Mouse (Mus musculus) bone marrow, adult 2 months (tissue): Measurements from ENCODE around the gene Spef2. TPM values are rescaled to one million over a fixed set of nuclear protein-coding genes. Genes with fewer than 3 reads are reported as not detected.
"Not testable (repeated sequence)": the region's sequence is repeated elsewhere in the genome, so short reads cannot be mapped to it uniquely, and the experiment has no call there.

Source experiments
- H3K27ac ChIP-seq: fragments of 200-500 bp; 2 replicates; pipeline ENCODE4 v1.5.1; 2012; ENCODE audit warnings: low read depth, mild to moderate bottlenecking, control low read depth, inconsistent platforms, low read length; ENCODE audit not compliant: control insufficient read depth, poor library complexity, insufficient read depth
- H3K4me1 ChIP-seq: fragments of 200-500 bp; 2 replicates; pipeline ENCODE4 v1.6.1; 2011; ENCODE audit warnings: low read length; ENCODE audit not compliant: control insufficient read depth, insufficient read depth
- H3K4me3 ChIP-seq: fragments of 200-500 bp; replicated peaks from 2 replicates; pipeline ENCODE3; 2011; ENCODE audit warnings: mild to moderate bottlenecking, low read depth, low read length, control low read depth; ENCODE audit not compliant: control insufficient read depth
- CTCF ChIP-seq: fragments of 200-500 bp; IDR thresholded peaks from 2 replicates; pipeline ENCODE4 v1.5.1; 2011; ENCODE audit warnings: low read length, control low read depth; ENCODE audit not compliant: control insufficient read depth, insufficient read depth
- POLR2A ChIP-seq: fragments of 200-500 bp; IDR thresholded peaks from 2 replicates; pipeline ENCODE4 v1.6.1; 2011; ENCODE audit warnings: low read depth, mild to moderate bottlenecking, control low read depth, low read length, borderline replicate concordance; ENCODE audit not compliant: control insufficient read depth
- WGBS: fragments of 180-500 bp; shearing (Covaris S2); methylation state at CpG from one replicate; pipeline ENCODE4 v1.1.7; 2018; 5-methylcytosine and 5-hydroxymethylcytosine counted together
- polyA plus RNA-seq: library from polyadenylated mRNA; stranded (reverse); fragments of >200 nt; gene quantifications from 2 replicates; pipeline ENCODE4 v1.2.4, GENCODE M21; 2011; ENCODE audit warnings: low replicate concordance; ENCODE audit not compliant: missing spikeins, insufficient read depth, insufficient read length

The Spef2 gene
- polyA plus RNA-seq, 1 experiment, result 2.5 TPM

- Histone ChIP-seq H3K4me3 (no peak overlapping the region), H3K4me1 (no peaks in the 10 kb centered on the region; the same call in 1 of the 2 replicates), H3K27ac (no peak overlapping the region)
- TF ChIP-seq CTCF, result peak; percentile 41; the same call in 1 of the 2 replicates
- TF ChIP-seq POLR2A, result no peak
- WGBS, result 37% methylated on average over 4 of the region's 4 CpGs
Measured at GRCm38 (mm10) chr15:9577303-9577702, 171.4 kb downstream of the Spef2 start.

GRCm38 (mm10) chr15:9574796-9575195, 173.9 kb downstream of the Spef2 start:
- Histone ChIP-seq H3K4me1 (no peaks in the 10 kb centered on the region; the same call in 1 of the 2 replicates), H3K4me3 (no peak overlapping the region), H3K27ac (no peak overlapping the region)
- no peak for TF ChIP-seq POLR2A
- TF ChIP-seq CTCF, result no peak
- WGBS, result 15% methylated on average over 5 of the region's 5 CpGs

GRCm38 (mm10) chr15:9573361-9573760, 175.3 kb downstream of the Spef2 start:
- no peak for TF ChIP-seq POLR2A
- no peak for TF ChIP-seq CTCF
- 78% methylated on average over 4 of the region's 4 CpGs for WGBS
- Histone ChIP-seq H3K4me1 (no peaks in the 10 kb centered on the region; the same call in 1 of the 2 replicates), H3K4me3 (no peak overlapping the region), H3K27ac (no peak overlapping the region)

GRCm38 (mm10) chr15:9572664-9573063, 176.0 kb downstream of the Spef2 start:
- no peak for TF ChIP-seq POLR2A
- no peak for TF ChIP-seq CTCF
- Histone ChIP-seq H3K4me3 (no peak overlapping the region), H3K4me1 (no peaks in the 10 kb centered on the region; the same call in 1 of the 2 replicates), H3K27ac (no peak overlapping the region)
- WGBS, result 79% methylated on average over 7 of the region's 7 CpGs

GRCm38 (mm10) chr15:9571896-9572295, 176.8 kb downstream of the Spef2 start:
- Histone ChIP-seq H3K4me1 (no peaks in the 10 kb centered on the region; the same call in 1 of the 2 replicates), H3K27ac (no peak overlapping the region), H3K4me3 (no peak overlapping the region)
- 42% methylated on average over 2 of the region's 2 CpGs for WGBS
- TF ChIP-seq CTCF (no peak), POLR2A (no peak)

GRCm38 (mm10) chr15:9567316-9567715, 181.4 kb downstream of the Spef2 start:
- Histone ChIP-seq H3K27ac (no peak overlapping the region), H3K4me1 (no peaks in the 10 kb centered on the region; the same call in 1 of the 2 replicates), H3K4me3 (no peak overlapping the region)
- WGBS, result 80% methylated on average over 4 of the region's 4 CpGs
- TF ChIP-seq CTCF (no peak), POLR2A (no peak)

GRCm38 (mm10) chr15:9565396-9565795, 183.3 kb downstream of the Spef2 start:
- H3K4me1 ChIP-seq, result no peaks in the 10 kb centered on the region; the same call in 1 of the 2 replicates
- TF ChIP-seq POLR2A, result no peak
- TF ChIP-seq CTCF, result no peak
- H3K4me3 ChIP-seq, result no peak overlapping the region
- 63% methylated on average over 6 of the region's 6 CpGs for WGBS
- no peak overlapping the region for H3K27ac ChIP-seq

GRCm38 (mm10) chr15:9564156-9564555, 184.5 kb downstream of the Spef2 start:
- Histone ChIP-seq H3K27ac (no peak overlapping the region), H3K4me3 (no peak overlapping the region), H3K4me1 (no peaks in the 10 kb centered on the region; the same call in 1 of the 2 replicates)
- WGBS, result 48% methylated on average over 3 of the region's 3 CpGs
- TF ChIP-seq POLR2A (no peak), CTCF (no peak)

- not testable (repeated sequence) for H3K4me3 ChIP-seq, H3K4me1 ChIP-seq, H3K27ac ChIP-seq
- 88% methylated on average over 15 of the region's 15 CpGs for WGBS
Measured at GRCm38 (mm10) chr15:9557264-9557663, 191.4 kb downstream of the Spef2 start.
